Mouse (Mus musculus) adrenal gland, adult 2 months (tissue): ENCODE data around the gene Slc9a7. TPM values are rescaled to one million over a fixed set of nuclear protein-coding genes. Genes with fewer than 3 reads are reported as not detected.

ENCODE experiments used
- DNase-seq: peaks from one replicate; pipeline ENCODE4 v3.0.0; 2021
- long read RNA-seq: library from polyadenylated mRNA; stranded (forward); transcript quantifications from one replicate; pipeline ENCODE4 v2.0.0, GENCODE M21; 2021
- polyA plus RNA-seq: library from polyadenylated mRNA; depleted of rRNA; stranded (reverse); fragments of >200 nt; gene quantifications from 2 replicates; pipeline ENCODE4 v1.2.3, GENCODE M21; 2012; rRNA removed
- total RNA-seq, 2 experiments: library from RNA; stranded (reverse); gene quantifications; 2 replicates each; pipeline ENCODE4 v1.2.3; 2021

Slc9a7 gene
- 10 to 100 TPM; 16.6 to 35.5 TPM for total RNA-seq
- 5.2 and 6.8 TPM in 2 replicates for polyA plus RNA-seq
- long read RNA-seq, partial matches to known transcripts, result 0 of 7 reads
- long read RNA-seq, other reads (novel, unspliced or antisense), result 4 of 7 reads

DNA sequence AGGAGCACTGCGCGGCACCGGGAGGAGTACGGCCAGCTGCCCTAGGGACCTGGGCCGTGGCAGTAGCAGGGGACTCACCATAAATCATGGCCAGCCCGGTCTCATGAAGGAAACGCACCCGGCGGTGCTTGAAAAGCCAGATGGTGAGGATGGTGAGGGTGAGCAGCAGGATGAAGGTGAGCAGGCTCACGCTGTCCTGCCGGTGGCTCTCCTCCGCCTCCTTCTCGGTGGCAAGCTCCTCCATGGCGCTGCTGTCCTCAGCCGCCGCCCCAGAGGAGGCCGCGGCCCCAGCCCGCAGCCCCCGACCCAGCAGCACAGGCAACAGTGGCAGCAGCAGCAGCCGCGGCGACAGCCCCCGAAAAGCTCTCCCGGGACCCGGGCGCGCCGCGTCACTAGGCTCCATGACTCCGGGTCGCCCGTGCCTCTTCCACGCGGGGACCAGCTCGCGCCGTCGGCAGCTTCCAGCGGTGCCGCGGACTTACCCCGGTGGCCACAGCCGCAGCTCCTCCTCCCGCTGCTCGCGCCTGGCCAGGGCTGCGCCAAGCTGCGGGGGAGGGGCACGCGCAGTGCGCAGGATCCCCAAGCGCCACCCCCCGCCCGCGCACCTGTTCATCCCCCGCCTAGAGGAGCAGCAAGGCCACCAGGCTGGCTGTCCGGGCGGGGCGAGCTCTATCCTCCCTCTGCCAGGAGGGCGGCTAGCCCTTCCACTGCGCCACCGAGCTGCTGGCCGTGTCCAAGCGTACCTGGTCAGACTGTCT lies at the start of gene Slc9a7:
TSS of gene Slc9a7 (minus strand) at position 526 of the 758 bp plus-strand sequence.
- DNase-seq, result peak; percentile 84

DNA sequence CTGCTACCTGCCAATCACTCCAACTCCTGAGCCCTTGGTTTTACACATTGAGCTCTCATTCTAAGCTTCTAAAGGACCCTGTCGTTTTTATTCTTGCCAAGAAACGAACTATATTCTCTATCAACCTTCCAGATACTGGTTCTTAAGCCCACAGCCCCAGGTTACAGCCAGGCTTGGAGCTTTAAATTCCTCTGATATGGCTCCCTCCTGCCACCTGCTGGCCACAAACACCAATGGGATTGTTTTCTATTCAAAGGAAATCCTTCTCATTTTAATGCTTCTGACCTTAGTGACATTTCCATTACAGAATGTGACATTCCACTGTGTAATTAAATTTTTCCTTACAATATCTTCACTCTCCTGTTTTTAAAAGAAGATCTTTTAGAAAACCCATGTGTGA lies 44.1 kb upstream of the Slc9a7 start:
- peak; percentile 32 for DNase-seq

DNA sequence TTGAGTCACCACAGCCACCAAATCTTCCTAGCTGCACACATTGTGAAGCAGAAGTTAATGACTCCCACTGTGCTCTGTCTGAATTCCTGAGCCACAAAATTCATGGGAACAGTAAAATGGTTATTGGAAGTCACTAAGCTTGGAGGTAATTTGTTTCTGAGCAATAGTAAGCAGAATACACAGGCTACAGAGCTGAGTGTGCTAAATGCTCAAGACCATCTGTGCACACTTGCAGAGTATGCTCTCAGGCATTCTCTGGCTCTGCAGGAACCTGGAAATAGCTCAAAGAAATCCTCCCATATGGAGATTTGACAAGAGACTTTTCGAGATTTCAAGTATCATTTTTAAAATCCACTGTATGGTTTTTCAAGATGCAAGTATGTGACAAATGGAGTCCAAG lies 41.1 kb upstream of the Slc9a7 start:
- DNase-seq, result no peak

DNA sequence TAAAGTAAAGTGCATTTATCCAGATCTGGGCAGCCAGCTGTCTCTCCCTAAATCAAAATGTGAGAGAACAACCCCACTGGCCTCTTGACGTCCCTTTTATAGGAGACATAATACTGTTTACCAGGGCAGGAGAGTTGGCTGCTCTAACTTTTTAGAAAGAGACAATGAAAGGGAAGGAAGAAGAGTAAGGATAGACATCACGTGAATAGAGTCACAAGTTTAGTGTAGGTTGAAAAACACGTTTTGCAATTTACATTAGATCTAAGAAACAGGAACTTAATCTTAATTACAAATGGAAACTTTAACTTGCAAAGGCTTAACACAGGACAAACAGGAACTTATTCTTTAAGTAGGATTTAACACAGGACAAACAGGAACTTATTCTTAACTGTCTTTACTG lies 15.6 kb upstream of the Slc9a7 start:
- no peak for DNase-seq

DNA sequence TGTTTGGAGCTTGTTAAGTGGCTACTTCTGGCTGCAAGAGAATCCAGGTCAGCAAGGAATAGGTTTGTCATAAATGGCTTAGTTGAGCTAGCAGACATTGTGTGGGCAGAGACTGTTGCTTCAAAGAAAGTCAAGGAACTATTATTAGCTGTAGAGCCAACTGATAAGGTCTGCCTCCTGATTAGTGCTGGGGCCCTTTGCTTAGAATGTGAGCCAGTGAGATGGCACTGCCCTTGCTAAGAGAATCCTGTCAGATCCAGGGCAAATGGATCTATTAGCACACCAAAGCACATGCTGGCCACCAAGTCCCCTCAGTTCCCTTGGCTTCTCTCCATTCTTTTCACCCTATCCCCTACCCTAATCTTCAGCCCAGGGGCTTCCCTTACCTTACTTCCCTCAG lies 14.3 kb upstream of the Slc9a7 start:
- DNase-seq, result no peak

DNA sequence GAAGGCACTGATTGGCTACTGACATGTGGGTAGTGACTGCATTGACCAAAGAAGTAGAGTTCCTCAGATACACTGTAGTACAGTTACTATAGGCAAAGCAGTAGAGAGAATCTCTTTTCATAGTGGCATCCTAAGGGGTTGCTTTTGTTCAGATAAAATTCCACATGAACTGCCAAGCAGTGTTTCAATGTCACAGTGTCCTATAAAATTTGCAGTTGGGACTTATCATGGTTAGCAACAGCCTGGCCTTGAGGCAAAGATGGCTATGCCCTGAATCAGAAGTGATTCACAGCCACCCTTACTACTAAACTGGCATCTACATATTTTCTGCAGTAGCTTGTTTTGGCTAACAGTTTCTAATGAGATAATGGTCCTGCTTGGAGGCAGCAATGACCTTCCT lies 11.7 kb upstream of the Slc9a7 start:
- peak; percentile 66 for DNase-seq

DNA sequence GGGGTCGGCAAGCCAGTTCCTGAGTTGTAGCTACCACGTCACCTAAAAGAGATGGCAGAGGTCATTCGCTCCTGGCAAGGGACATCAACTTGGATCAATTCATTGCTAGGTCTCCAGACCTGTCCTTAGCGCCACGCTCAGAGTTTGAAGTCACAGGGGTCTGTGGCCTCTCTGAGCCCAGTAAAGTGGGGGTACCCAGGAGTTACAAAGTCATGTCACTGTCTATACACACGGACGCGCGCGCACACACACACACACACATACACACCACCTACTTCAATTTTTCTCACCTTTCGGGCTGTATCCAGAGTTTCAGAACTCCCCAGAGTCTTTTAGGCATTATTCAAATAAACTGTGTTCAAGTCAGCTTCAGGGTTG lies 422 bp upstream of the Slc9a7 start:
- DNase-seq, result no peak

DNA sequence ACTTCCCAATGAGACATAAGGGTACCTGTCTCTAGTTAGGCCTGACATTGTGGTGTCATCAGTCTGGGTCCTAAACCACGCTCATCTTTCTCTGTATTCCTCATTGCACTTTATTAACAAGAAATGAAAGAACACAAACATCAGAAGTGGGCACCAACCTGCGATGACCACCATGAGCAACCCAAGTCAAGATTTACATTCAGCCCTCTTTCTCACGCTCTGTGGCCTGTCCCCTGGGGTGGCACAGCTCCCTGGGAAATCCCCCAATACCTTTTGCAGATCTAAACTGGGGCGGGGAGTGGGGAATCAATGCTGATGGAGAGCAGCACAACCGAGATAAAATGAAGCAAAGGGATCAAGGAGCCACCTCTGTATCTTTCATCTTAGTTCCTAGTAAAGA lies 892 bp downstream of the Slc9a7 start:
- DNase-seq, result no peak

DNA sequence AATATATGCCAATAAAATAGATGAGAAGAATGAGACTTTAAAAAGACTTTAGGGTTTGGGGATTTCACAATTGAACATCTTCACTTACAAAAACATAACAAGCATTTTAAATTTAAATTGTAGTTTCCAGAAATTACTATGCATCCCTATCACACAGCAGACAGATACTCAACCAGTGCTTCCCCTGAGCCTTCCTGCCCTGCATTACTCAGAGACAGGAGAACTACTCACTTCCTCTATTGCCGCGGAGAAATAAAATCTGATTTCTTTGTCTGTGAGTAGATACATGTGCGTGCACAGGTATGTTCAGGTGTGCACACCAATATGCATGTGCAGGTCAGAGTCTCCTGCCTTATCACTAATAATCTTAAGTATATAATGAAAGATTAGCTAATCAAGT lies 2.9 kb downstream of the Slc9a7 start:
- no peak for DNase-seq

DNA sequence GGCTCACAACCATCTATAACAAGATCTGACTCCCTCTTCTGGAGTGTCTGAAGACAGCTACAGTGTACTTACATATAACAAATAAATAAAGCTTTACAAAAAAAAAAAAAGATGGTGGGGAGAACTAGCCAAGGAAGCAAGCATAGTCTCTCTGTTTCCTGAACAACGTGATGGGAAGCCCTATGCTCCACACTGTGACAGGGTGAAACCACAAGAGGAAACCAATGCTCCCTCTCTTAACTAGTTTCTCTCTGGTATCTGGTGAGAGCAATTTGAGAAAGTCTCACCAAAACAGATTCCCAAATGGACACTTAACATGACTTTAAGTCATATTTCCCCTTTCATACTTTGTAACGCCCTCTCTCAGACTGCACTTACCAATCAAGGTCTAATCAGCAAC lies 5.4 kb downstream of the Slc9a7 start:
- no peak for DNase-seq

DNA sequence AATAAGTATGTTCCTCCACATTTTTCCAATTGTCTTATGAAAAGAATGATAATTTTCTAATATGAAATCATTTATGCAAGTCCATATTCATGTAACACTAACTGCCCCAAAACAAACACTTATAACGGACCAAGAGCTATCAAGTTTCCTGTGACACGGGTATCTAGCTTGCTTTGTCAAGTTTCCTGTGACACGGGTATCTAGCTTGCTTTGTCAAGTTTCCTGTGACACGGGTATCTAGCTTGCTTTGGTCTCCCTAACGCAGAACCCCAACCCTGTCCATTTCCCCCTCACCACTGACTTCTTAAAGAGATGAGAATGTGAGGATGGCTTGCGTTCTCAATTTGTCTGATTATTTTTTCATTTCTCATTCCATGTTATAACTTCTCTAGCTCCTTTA lies 12.2 kb downstream of the Slc9a7 start:
- DNase-seq, result no peak

DNA sequence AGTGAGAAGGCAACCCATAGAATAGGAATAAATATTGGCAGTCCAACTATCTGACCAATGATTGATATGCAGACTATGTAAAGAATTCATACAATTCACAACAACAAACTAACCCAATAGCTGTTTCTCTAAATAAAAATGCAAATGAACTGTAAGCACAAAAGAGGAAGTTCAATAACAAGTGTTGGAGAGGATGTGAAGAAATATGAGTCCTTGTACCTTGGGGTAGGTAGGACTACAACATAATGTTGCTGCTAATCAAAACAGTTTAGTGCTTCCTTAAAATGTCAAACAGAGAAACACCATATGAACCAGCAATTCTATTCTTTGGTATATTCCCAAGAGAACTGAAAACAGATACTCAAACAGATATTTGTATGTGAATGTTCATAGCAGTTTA lies 17.8 kb downstream of the Slc9a7 start:
- DNase-seq, result no peak

DNA sequence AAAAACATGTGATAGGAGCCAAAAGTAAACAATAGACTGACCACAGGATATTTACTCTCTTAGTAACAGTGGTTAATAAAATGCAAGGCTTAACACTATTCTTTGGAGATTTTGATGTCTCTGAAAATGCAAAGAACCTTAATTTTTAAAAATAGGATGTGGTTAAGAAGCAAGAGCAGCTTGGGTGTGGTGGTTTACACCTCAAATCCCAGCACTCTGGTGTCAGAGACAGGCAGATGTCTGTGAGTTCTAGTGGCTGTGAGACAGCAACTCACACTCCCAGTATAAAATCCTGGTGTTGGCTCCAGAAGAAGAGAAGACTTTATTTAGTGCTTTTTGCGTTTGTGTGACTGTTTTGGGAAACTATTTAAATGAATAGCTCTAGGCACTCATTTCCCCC lies 19.6 kb downstream of the Slc9a7 start:
- no peak for DNase-seq

DNA sequence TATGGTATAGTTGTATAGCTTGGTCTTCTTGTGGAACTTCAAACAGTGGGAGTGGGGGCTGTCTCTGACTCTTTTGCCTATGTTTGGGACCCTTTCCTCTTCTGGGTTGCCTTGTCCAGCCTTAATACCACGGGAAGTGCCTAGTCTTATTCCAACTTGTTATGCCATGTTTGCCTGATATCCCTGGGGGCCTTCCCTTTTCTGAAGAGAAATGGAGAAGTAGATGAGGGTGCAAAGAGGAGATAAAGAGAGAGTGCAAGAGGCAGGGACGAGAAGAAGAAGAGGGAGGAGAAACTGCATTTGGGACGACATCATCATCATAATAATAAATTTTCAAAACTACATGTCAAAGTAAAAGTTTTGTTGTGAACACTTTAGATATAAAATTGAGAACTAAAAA lies 21.6 kb downstream of the Slc9a7 start:
- no peak for DNase-seq

DNA sequence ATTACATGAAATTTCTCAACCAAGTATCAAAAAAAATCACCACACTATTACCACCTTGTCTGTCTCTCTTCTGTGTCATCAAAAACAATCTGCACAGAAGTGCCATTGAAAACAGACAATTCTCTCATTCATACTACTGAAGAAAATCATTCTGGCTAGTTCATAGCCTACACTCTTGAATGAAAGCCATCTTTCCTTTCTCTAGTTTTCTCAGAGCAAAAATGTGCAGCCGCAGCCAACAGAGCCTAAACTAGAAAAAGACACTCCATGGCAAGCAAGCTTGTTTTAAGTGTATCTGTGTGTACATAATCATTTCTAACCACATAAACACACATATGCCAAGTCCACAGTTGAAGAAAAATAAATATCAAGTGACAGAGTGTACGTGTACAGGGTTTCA lies 27.2 kb downstream of the Slc9a7 start:
- no peak for DNase-seq

DNA sequence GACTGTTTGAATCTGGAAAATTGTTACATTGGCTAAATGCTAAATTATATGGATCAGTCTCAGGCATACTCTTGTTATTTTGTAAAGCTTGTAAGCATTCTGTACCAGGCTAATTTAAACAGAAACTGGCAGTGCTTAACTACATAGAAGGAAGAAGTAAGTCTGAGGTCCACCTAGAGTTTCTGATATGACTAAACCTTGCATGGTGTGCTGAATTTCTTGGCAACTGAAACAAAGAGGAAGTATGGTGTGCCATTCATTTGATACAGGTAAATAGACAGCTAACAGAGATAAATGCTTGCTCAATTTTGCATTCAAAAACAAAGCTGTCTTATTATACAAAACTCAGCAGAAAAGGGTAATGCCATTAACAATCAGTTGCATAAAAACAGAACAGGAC lies 63.5 kb downstream of the Slc9a7 start:
- no peak for DNase-seq

DNA sequence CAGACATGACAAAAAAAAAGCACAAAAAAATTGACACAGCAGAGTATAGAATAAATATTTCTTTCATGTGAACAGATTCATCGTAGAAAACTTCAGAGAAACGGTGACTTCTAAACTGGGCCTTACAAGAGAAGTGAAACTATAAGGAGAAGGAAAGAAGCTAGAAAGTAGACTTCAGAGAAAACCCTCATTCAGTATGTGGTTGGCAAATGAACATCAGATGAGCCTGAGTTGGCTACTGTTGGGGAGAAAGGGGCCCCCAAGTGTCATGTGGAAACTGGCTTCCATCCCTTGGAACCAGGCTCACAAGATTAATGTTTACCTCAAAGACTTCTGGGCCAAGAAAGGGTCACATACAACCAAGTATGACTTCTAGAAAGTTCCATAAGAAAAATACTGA lies 70.1 kb downstream of the Slc9a7 start:
- no peak for DNase-seq

DNA sequence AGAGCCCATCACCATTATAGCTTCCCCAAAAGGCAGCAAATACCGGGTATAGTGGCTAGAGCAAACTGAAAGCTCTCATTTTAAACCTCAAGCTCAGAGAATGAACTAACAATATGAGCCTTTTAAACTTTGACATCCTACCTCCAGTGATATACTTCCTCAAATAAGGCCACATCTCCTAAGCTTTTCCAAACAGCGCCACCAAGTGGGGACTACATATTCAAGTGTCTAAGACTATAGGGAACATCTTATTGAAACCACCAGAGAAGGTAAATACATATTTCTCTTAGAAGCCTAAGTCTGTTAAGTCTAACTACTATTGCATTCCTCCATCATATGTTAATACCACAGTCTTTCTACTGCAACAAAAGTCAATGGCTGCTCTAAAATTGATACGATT lies 106.0 kb downstream of the Slc9a7 start:
- DNase-seq, result no peak

DNA sequence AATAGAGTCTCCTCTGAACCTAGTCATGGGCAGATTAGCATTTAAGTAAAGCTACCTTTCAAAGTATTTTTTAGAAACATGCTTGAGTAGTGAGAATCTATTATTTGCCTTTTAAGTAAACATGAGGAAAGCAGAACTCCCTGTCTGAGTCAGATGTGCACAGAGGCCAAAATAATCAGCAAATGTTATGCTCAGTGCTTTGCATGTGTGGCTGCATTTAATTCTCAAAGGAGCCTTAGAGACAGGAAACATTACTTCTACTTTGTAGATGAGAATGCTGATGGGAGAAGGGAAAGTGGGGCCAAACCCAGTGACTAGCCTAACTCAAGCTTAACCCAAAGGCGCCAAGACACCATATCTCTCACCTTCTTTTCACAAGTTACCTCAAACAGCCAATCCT lies 114.8 kb downstream of the Slc9a7 start:
- DNase-seq, result no peak

DNA sequence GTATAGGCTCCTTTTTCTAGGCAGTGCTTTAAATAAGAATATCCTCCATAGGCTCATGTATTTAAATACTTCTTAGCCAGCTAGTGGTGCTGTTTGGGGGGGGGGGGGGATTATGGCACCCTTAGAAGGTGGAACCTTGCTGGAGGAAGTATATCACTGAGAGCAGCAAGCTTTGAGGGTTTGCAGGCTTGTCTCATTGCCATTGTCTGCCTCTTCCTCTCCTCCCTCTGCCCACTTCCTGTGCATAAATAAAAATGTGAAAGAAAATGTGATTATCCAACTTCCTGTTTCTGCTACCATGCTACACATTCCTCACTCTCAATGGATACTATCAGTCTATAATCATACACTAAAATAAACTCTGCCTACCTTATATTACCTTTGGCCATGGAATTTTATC lies 123.2 kb downstream of the Slc9a7 start:
- DNase-seq, result no peak

DNA sequence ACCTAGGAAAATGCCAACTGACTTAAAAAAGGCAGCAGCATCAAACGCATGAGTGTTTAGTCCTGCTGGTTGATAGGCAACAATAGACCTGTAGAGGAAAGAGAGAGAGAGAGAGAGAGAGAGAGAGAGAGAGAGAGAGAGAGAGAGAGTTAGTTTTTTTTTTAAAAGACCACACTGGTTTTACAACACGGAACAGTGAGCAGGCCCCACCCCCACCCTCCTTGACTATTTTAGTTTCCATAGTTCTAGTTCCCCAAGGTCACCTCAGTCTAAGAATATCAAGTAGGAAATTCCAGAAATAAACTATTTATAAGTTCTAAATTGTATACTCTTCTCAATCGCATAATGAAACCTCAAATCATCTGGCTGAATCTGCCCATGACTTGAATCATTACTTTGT lies 126.6 kb downstream of the Slc9a7 start:
- no peak for DNase-seq

DNA sequence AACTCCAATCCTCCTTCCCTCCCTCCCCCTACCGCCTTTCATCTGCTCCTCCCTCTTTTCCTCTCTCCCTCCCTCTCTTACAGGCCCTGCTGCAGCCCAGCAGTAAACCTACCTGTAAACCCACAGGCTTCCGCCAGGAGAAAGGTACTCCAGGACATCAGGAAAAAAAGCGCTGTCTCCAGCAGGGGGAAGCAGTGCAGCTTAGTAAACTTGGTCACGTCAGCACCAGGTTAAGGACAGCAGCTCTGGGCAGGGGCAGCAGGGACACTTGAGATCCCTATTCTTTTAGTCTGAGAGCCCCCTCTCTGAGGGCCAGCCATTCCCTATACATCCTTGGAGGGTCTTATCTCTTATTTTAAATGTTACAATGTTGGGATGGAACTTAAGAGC lies 129.3 kb downstream of the Slc9a7 start:
- peak; percentile 29 for DNase-seq

DNA sequence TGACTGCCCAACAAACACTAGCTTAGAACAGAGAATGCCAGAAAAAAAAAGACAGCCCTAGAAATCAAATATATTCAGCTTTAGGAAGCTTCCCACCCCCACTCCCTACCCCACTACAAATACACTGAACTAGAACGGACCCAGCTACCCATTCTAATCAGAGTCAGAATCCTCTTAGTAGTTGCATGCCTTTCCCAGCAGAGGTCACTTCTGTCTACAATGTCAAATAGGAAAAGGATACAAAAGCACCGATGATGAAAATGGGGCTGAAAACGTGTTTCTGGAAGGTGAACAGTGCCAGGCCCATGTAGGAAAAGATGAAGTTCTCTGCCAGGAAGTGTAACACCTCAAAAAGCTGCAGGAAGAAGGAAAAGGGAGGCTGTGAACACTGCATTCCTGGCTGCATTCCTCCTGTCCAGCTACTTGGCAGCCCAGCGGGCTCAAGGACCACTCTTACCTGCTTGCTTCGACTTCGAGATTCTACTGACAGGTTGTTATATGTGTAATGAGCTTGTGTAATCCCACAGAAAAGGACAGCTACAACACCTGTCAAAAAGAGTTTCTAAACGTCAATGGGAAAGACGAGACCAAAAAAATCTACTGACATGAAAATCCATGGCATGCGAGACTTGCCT lies 129.8 kb downstream of the Slc9a7 start:
- DNase-seq, result no peak

DNA sequence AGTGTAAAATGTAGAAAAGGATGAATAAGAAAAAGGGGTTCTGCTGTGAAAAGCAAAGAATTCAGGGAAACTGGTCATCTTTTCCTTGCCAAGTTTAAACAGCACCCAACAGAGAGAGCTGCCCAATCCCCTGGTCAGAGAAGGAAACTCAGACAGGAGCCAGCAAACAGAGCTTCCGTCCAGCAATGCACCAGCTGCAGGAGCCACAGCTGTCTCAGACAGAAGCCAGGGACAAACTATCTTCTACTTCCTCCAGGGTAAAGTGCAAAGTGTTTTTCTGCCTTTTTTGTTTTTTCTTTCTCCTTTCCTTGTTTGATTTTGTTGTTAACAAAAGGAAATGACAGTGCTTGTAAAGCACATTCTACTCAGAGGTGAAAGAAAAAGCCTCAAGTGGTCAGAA lies 131.3 kb downstream of the Slc9a7 start:
- no peak for DNase-seq
